In the genomic region with DNA sequence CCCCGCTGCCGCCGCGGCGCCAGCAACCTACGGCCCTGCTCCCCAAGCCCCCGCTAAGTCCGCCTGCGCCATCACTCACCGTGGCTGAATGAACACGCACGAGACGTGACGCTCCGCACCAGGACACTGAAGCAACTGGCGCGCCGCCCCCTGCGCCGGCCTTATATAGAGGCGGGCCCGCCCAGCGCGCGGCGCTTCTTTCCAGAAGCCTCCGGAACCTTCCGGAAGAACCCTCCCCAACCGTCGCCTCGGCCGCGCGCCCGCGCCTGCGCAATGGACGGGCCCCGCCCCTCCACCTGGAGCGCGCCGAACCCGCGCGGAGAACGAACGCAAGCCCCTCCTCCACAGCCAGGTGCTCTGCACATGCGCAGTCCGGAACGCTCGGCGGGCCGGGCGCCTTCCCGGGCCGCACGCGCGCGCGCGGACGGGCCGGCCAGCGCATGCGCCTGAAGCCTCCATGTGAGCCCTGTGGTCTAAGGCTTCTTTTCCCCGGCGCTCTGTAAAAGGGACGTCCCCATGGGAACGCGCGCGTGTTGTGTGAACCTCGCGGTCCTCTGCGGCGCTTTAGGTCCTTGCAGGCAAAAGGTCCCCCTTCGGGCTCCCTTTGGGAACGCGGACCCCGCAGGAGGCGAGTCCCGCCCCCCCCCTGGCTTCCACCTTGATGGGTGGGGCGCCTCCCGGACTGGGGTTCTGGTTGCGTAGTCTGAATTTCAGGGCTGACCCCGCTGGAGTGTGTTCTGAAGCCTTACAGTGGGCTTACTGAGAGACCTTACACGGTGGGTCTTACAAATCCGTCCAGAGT, we compare ENCODE assay signal across 8 mouse cellular contexts. TPM values are rescaled to one million over a fixed set of nuclear protein-coding genes. Genes with fewer than 3 reads are reported as not detected.
A peak's percentile ranks its signal among the peaks of the same experiment; 100 is the strongest.
DNase-seq lines count a peak whose midpoint lies in the region; ATAC-seq lines count a peak whose summit lies in the region.

No protein-coding gene starts in this region.

- DNase-seq in adipocyte (ENCODE audit: low spot score), result peak; percentile 95
- DNase-seq in embryo, embryonic 10 days (ENCODE audit: low spot score), result peak; percentile 96
- DNase-seq in gastrocnemius, postnatal 14 days, result peak; percentile 97
- DNase-seq in intestine, embryonic 14.5 days (ENCODE audit: low spot score), result peak; percentile 99
- peak; percentile 97 to 98 for DNase-seq in left cerebral cortex, postnatal 14 days (ENCODE audit: low spot score in 2 of 2)
- DNase-seq in mesoderm, embryonic 11.5 days (ENCODE audit: low read depth, low spot score), result peak; percentile 97
- peak; percentile 91 to 93 for DNase-seq in right cerebral cortex, postnatal 36 days (ENCODE audit: low spot score in 2 of 2)
- DNase-seq in yolk sac, embryonic 10.5 days (ENCODE audit: low spot score), result peak; percentile 97

- H3K4me3 ChIP-seq in intestine, embryonic 14.5 days (ENCODE audit: low read depth, low read length), result peak overlapping the region; percentile 64

- no peaks in the 10 kb centered on the region for H3K27me3 ChIP-seq in intestine, embryonic 14.5 days (replicated peaks; ENCODE audit: control insufficient read depth, insufficient read depth, low read length)

- ATAC-seq in intestine, embryonic 14.5 days (replicated peaks; ENCODE audit: low FRiP score, low TSS enrichment, low read depth), result peak; percentile 96

- H3K27ac ChIP-seq in intestine, embryonic 14.5 days (ENCODE audit: low read depth), result peak overlapping the region; percentile 92

- H3K9me3 ChIP-seq in intestine, embryonic 14.5 days (ENCODE audit: control insufficient read depth, low read length), result no peaks in the 10 kb centered on the region

- peaks cover 31% of the 10 kb centered on the region for H3K36me3 ChIP-seq in intestine, embryonic 14.5 days (ENCODE audit: control insufficient read depth, insufficient read depth, low read length)

- intact Hi-C loops in gastrocnemius, postnatal 14 days (cut with DNase I; ENCODE audit: low total_unique reads), result no loop called here
- intact Hi-C loops in left cerebral cortex, postnatal 14 days (cut with DNase I), result loop anchor here (5.0 kb wide), 1 partner anchor 94 kb away; the partner anchor contains the start of gene Dync1h1

- WGBS in intestine, embryonic 14.5 days, result under 1% methylated on average over 89 of the region's 89 CpGs

- H3K4me1 ChIP-seq in intestine, embryonic 14.5 days (replicated peaks; ENCODE audit: control insufficient read depth, insufficient read depth, low read length), result peaks cover 14% of the 10 kb centered on the region

- peak overlapping the region; percentile 86 for H3K4me2 ChIP-seq in intestine, embryonic 14.5 days (ENCODE audit: low read length)

- peak overlapping the region; percentile 98 for H3K9ac ChIP-seq in intestine, embryonic 14.5 days (ENCODE audit: low read length)

RNA-seq across cellular contexts. Expression of gene Hsp90aa1, which starts 6.2 kb away (rescaled TPM):
- total RNA-seq in gastrocnemius, postnatal 14 days (2021), result 10 to 100 TPM; 33.3 to 62.2 TPM
- polyA plus RNA-seq in intestine, embryonic 14.5 days (2014; fragmentation: Nextera tagmentation; extraction: Ambion mirVana), result 903 and 985 TPM in 2 replicates
- total RNA-seq in left cerebral cortex, postnatal 14 days (2021), result 100 to 1,000 TPM; 953 to 962 TPM

RNA-seq across cellular contexts. Expression of gene 1700001K19Rik, which starts 14.0 kb away (rescaled TPM):
- not detected for total RNA-seq in gastrocnemius, postnatal 14 days (2021)
- polyA plus RNA-seq in intestine, embryonic 14.5 days (2014; fragmentation: Nextera tagmentation; extraction: Ambion mirVana), result 0.31 TPM in 1 of 2 replicates, not detected in the other
- not detected for total RNA-seq in left cerebral cortex, postnatal 14 days (2021)

RNA-seq across cellular contexts. Expression of gene Wdr20, which starts 41.4 kb away (rescaled TPM):
- 10 to 100 TPM; 19.1 to 20.3 TPM for total RNA-seq in gastrocnemius, postnatal 14 days (2021)
- 23.7 and 24.1 TPM in 2 replicates for polyA plus RNA-seq in intestine, embryonic 14.5 days (2014; fragmentation: Nextera tagmentation; extraction: Ambion mirVana)
- 10 to 100 TPM; 37.5 to 41.7 TPM for total RNA-seq in left cerebral cortex, postnatal 14 days (2021)

Comparison
In these comparisons a context has a peak if more than half of its experiments do, and no peak if none do; other contexts are left out.
1. Peak in every context shown above with its lines: DNase-seq, ATAC-seq, H3K4me3 ChIP-seq and H3K27ac ChIP-seq.
2. RNA of gene Hsp90aa1, which starts 6.2 kb away (total RNA-seq): 953 to 962 TPM in left cerebral cortex, postnatal 14 days; 33.3 to 62.2 TPM in gastrocnemius, postnatal 14 days; every median in the first group is over 10 times any median in the second.